Mouse (Mus musculus): ENCODE measurements around the gene Chmp2a.

DNA sequence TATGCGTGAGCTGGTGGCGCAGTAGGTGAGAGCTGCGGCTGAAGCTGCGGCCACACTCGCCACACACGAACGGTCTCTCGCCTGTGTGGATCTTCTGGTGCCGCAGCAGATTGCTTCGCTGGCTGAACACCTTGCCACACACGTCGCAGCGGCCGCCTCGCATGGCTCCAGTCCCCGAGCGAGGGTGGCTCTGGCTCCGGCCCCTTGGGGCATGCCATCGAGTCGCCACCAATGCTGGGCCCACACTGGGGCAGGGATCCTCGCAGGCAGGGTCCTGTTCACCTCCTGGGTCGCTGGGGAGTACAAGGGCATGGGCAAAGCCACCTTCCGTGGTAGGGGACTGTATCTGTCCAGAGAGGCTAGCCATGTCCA is 9.6 kb upstream of the Chmp2a start:
- TF ChIP-seq CTCF (conservative IDR thresholded peaks at IDR 0.05; ENCODE audit: insufficient read depth, insufficient read length, low read depth, low read length) = no peak
- no peak for TF ChIP-seq POLR2A (IDR thresholded peaks at IDR 0.05; ENCODE audit: low read depth, low read length)

Data from kidney, adult 2 months (tissue).